Mouse (Mus musculus) E14TG2a.4 (cell line): Measurements from ENCODE around the gene Csl.

Experiments
- CTCF ChIP-seq: conservative IDR thresholded peaks from 2 replicates; pipeline ENCODE4 v1.5.1; 2014; ENCODE audit warnings: low read length
- POU5F1 ChIP-seq: IDR thresholded peaks from 2 replicates; pipeline ENCODE4 v1.6.1; 2014; ENCODE audit warnings: low read length, borderline replicate concordance

DNA sequence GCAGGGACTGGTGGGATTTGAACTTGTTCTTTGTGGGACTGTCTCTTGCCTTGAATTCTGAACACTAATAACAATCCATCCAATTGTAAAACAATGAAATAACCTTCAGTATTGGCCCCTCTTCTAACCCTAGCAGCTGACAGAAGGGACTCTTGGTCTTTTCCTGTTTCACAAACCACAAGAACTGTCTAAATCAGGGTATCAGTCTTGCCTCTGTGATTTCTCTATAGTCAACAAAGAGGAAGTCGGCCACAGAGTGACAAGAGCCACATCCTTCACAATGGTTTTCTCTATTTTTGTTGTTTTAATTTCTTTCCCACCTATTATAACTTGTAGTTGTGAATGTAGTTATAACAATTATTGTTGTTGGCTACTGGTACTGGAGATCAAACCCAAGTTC, 47.9 kb downstream of the Csl start:
- TF ChIP-seq CTCF = no peak
- no peak for TF ChIP-seq POU5F1
